Comparison of ENCODE assay signal across 8 mouse cellular contexts in genomic region chr9:22411002-22411857, GRCm38 (mm10). TPM values are rescaled to one million over a fixed set of nuclear protein-coding genes. Genes with fewer than 3 reads are reported as not detected.
A peak's percentile ranks its signal among the peaks of the same experiment; 100 is the strongest.
DNase-seq lines count a peak whose midpoint lies in the region; ATAC-seq and TF ChIP-seq lines count a peak whose summit lies in the region.

Gene 9530077C05Rik, plus strand, starts transcription at chr9:22411513.

- peak; percentile 97 for DNase-seq in c-Kit-positive CD71-positive TER-119-negative erythroid progenitor cells, embryonic 14.5 days (ENCODE audit: low read depth)
- DNase-seq in forebrain, embryonic 11.5 days (ENCODE audit: low spot score) = peak; percentile 97
- DNase-seq in kidney, postnatal 25 days = peak; percentile 98
- DNase-seq in liver, embryonic 13.5 days = peak; percentile 94
- DNase-seq in natural killer cell, adult 2 months (ENCODE audit: low spot score in 2 of 2) = peak; percentile 84 to 92

- peak within 1 kb of the TSS; percentile 59 for H3K4me2 ChIP-seq in forebrain, embryonic 11.5 days (ENCODE audit: low read depth, low read length, severe bottlenecking)
- H3K4me2 ChIP-seq in heart, embryonic 16.5 days (ENCODE audit: low read depth, low read length) = peak within 1 kb of the TSS; percentile 90
- peak within 1 kb of the TSS; percentile 85 for H3K4me2 ChIP-seq in liver, embryonic 13.5 days
- H3K4me2 ChIP-seq in stomach, embryonic 14.5 days (replicated peaks; ENCODE audit: low read depth, low read length) = peak within 1 kb of the TSS; percentile 57

- TF ChIP-seq CTCF in E14TG2a.4 (conservative IDR thresholded peaks at IDR 0.05; ENCODE audit: low read length) = peak; percentile 43

- H3K4me1 ChIP-seq in E14TG2a.4 (replicated peaks; ENCODE audit: low read depth, low read length) = peaks cover 5% of the 10 kb centered on the region; the same call in 1 of the 2 replicates
- no peaks in the 10 kb centered on the region for H3K4me1 ChIP-seq in forebrain, embryonic 11.5 days (replicated peaks; ENCODE audit: control insufficient read depth, insufficient read depth, low read length)
- H3K4me1 ChIP-seq in heart, embryonic 16.5 days (ENCODE audit: control insufficient read depth, insufficient read depth, low read length) = peaks cover 2% of the 10 kb centered on the region; the same call in 1 of the 2 replicates
- peaks cover 3% of the 10 kb centered on the region for H3K4me1 ChIP-seq in liver, embryonic 13.5 days (replicated peaks)
- no peaks in the 10 kb centered on the region for H3K4me1 ChIP-seq in stomach, embryonic 14.5 days (ENCODE audit: control insufficient read depth, insufficient read depth, low read length)

- ATAC-seq in forebrain, embryonic 11.5 days (replicated peaks; ENCODE audit: low FRiP score) = peak; percentile 99
- peak; percentile 98 for ATAC-seq in heart, embryonic 16.5 days (replicated peaks; ENCODE audit: extremely low read depth, insufficient read depth, low FRiP score)
- ATAC-seq in liver, embryonic 13.5 days (ENCODE audit: low read depth) = peak; percentile 99
- peak; percentile 97 for ATAC-seq in stomach, embryonic 14.5 days (ENCODE audit: insufficient number of reproducible peaks, insufficient read depth, low FRiP score, low read depth)

- H3K27me3 ChIP-seq in E14TG2a.4 (ENCODE audit: insufficient read depth, low read length) = peaks cover 9% of the 10 kb centered on the region
- H3K27me3 ChIP-seq in forebrain, embryonic 11.5 days (ENCODE audit: control insufficient read depth, insufficient read depth, low read length) = no peaks in the 10 kb centered on the region
- no peaks in the 10 kb centered on the region for H3K27me3 ChIP-seq in heart, embryonic 16.5 days (ENCODE audit: control insufficient read depth, insufficient read depth, low read length)
- 0 out of 2 replicates have a peak, but pooled peaks cover 4% of the 10 kb centered on the region for H3K27me3 ChIP-seq in liver, embryonic 13.5 days
- no peaks in the 10 kb centered on the region for H3K27me3 ChIP-seq in stomach, embryonic 14.5 days (ENCODE audit: control insufficient read depth, insufficient read depth, low read length)

- H3K36me3 ChIP-seq in E14TG2a.4 (ENCODE audit: insufficient read depth, low read length) = no peaks in the 10 kb centered on the region
- H3K36me3 ChIP-seq in forebrain, embryonic 11.5 days (ENCODE audit: control insufficient read depth, insufficient read depth, low read length) = no peaks in the 10 kb centered on the region
- H3K36me3 ChIP-seq in heart, embryonic 16.5 days (ENCODE audit: control insufficient read depth, insufficient read depth) = no peaks in the 10 kb centered on the region
- H3K36me3 ChIP-seq in liver, embryonic 13.5 days = no peaks in the 10 kb centered on the region
- no peaks in the 10 kb centered on the region for H3K36me3 ChIP-seq in stomach, embryonic 14.5 days (ENCODE audit: control insufficient read depth, insufficient read depth, low read length)

- H3K27ac ChIP-seq in forebrain, embryonic 11.5 days (ENCODE audit: low read depth, low read length) = no peak within 1 kb of the TSS
- no peak within 1 kb of the TSS for H3K27ac ChIP-seq in heart, embryonic 16.5 days (ENCODE audit: low read length)
- H3K27ac ChIP-seq in liver, embryonic 13.5 days = 0 out of 2 replicates have a peak within 1 kb of the TSS, but pooled peaks have one; percentile 54
- H3K27ac ChIP-seq in stomach, embryonic 14.5 days (ENCODE audit: low read length) = no peak within 1 kb of the TSS

- H3K4me3 ChIP-seq in E14TG2a.4 (replicated peaks; ENCODE audit: low read length) = peak within 1 kb of the TSS; percentile 87
- H3K4me3 ChIP-seq in forebrain, embryonic 11.5 days (ENCODE audit: low read depth, low read length) = peak within 1 kb of the TSS; percentile 57
- peak within 1 kb of the TSS; percentile 80 for H3K4me3 ChIP-seq in heart, embryonic 16.5 days (ENCODE audit: low read length)
- H3K4me3 ChIP-seq in liver, embryonic 13.5 days (replicated peaks) = peak within 1 kb of the TSS; percentile 67
- peak within 1 kb of the TSS; percentile 44 for H3K4me3 ChIP-seq in stomach, embryonic 14.5 days (ENCODE audit: low read depth, low read length)

- WGBS in forebrain, embryonic 11.5 days = under 1% methylated on average over 43 of the region's 43 CpGs
- WGBS in heart, embryonic 16.5 days = under 1% methylated on average over 43 of the region's 43 CpGs
- 2% methylated on average over 43 of the region's 43 CpGs for WGBS in liver, embryonic 13.5 days (ENCODE audit: insufficient replicate concordance)
- 1% methylated on average over 43 of the region's 43 CpGs for WGBS in stomach, embryonic 14.5 days

- H3K9ac ChIP-seq in forebrain, embryonic 11.5 days (ENCODE audit: low read length) = peak within 1 kb of the TSS; percentile 72
- H3K9ac ChIP-seq in heart, embryonic 16.5 days (ENCODE audit: low read length) = peak within 1 kb of the TSS; percentile 76
- peak within 1 kb of the TSS; percentile 74 for H3K9ac ChIP-seq in liver, embryonic 13.5 days
- peak within 1 kb of the TSS; percentile 28; the same call in 1 of the 2 replicates for H3K9ac ChIP-seq in stomach, embryonic 14.5 days (replicated peaks; ENCODE audit: low read depth, low read length)

- no peaks in the 10 kb centered on the region for H3K9me3 ChIP-seq in E14TG2a.4 (ENCODE audit: low read length)
- no peaks in the 10 kb centered on the region for H3K9me3 ChIP-seq in forebrain, embryonic 11.5 days (ENCODE audit: control insufficient read depth, low read length)
- H3K9me3 ChIP-seq in heart, embryonic 16.5 days (replicated peaks; ENCODE audit: control insufficient read depth, low read length) = no peaks in the 10 kb centered on the region
- H3K9me3 ChIP-seq in liver, embryonic 13.5 days (replicated peaks) = no peaks in the 10 kb centered on the region
- H3K9me3 ChIP-seq in stomach, embryonic 14.5 days (ENCODE audit: control insufficient read depth, low read depth, low read length) = no peaks in the 10 kb centered on the region

RNA-seq across cellular contexts. Expression of gene 9530077C05Rik, which starts in this region (rescaled TPM):
- polyA plus RNA-seq in forebrain, embryonic 11.5 days (2014; fragmentation: Nextera tagmentation; extraction: Ambion mirVana) = 12.6 and 12.7 TPM in 2 replicates
- polyA plus RNA-seq in heart, embryonic 16.5 days (2015; fragmentation: Nextera tagmentation; extraction: Ambion mirVana) = 3.0 and 3.7 TPM in 2 replicates
- 1.7 and 2.0 TPM in 2 replicates for polyA plus RNA-seq in liver, embryonic 13.5 days (2015; fragmentation: Nextera tagmentation; extraction: Ambion mirVana)
- polyA plus RNA-seq in stomach, embryonic 14.5 days (2014; fragmentation: Nextera tagmentation; extraction: Ambion mirVana) = 5.9 and 6.2 TPM in 2 replicates
